Mouse (Mus musculus): ENCODE measurements around the gene Gp9. TPM values are rescaled to one million over a fixed set of nuclear protein-coding genes. Genes with fewer than 3 reads are reported as not detected.

Gene Gp9
- 3.3 and 3.4 TPM in 2 replicates for polyA plus RNA-seq (2015; fragmentation: Nextera tagmentation; extraction: Ambion mirVana)

DNA sequence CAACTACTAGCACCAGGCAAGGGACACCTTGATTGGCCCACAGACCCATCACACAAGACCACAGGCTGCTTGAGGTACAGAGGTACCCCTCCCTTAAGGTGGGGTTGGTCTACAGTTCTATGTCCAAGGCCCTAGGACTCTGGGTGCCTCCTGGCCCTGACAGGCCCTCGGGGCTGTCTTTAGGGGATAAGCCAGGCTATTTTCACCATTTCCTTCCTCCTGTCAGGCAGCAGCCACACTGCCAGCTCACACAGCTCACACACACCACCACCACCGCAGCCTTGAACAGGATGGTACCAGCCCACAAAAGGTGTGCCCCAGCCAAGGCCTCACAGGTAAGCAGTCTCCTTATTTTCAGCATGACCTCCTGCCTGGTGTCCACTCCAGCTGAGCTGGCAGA lies at the start of gene Gp9:
Gp9 (plus strand) TSS at position 231 of the 400 bp plus-strand sequence.
- no peaks in the 10 kb centered on the region for H3K27me3 ChIP-seq (ENCODE audit: control insufficient read depth, insufficient read depth, low read length)
- 53% methylated on average over 2 of the region's 2 CpGs for WGBS

DNA sequence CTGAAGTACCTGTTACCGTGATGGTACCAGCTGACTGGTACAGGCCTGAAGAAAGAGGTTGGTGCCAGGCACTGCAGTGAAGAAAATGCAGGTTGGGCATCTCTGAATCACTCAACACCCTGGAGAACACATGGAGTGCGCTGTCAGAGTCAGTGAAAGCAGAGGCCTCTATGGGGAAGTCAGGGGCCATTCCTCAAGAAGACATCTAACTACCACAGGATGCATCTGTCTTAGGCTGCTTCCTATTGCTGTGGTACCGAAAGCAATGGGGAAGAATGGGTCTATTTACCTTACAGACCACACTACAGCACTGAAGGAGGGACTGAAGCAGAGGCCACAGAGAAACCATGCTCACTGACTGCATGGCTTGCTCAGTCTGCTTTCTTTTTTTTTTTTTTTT lies 49.8 kb upstream of the Gp9 start:
- Histone ChIP-seq H3K4me3 (ENCODE audit: low read length) (no peak overlapping the region), H3K36me3 (ENCODE audit: control insufficient read depth, insufficient read depth) (no peaks in the 10 kb centered on the region), H3K4me2 (ENCODE audit: low read depth, low read length) (no peak overlapping the region), H3K9me3 (replicated peaks; ENCODE audit: control insufficient read depth, low read length) (no peaks in the 10 kb centered on the region), H3K27me3 (ENCODE audit: control insufficient read depth, insufficient read depth, low read length) (peaks cover 40% of the 10 kb centered on the region), H3K27ac (ENCODE audit: low read length) (no peak overlapping the region), H3K4me1 (ENCODE audit: control insufficient read depth, insufficient read depth, low read length) (peaks cover 11% of the 10 kb centered on the region), H3K9ac (ENCODE audit: low read length) (no peak overlapping the region)
- ATAC-seq (replicated peaks; ENCODE audit: extremely low read depth, insufficient read depth, low FRiP score), result no peak
- 35% methylated on average over 3 of the region's 3 CpGs for WGBS

More for the DNA sequence above, at the start of gene Gp9:
- H3K36me3 ChIP-seq (ENCODE audit: control insufficient read depth, insufficient read depth), result no peaks in the 10 kb centered on the region
- H3K27ac ChIP-seq (ENCODE audit: low read length), result peak within 1 kb of the TSS; percentile 18; the same call in 1 of the 2 replicates
- no peak within 1 kb of the TSS for H3K4me3 ChIP-seq (ENCODE audit: low read length)
- peaks cover 11% of the 10 kb centered on the region for H3K4me1 ChIP-seq (ENCODE audit: control insufficient read depth, insufficient read depth, low read length)
- H3K9me3 ChIP-seq (replicated peaks; ENCODE audit: control insufficient read depth, low read length), result no peaks in the 10 kb centered on the region
- H3K9ac ChIP-seq (ENCODE audit: low read length), result no peak within 1 kb of the TSS
- H3K4me2 ChIP-seq (ENCODE audit: low read depth, low read length), result no peak within 1 kb of the TSS
- ATAC-seq (replicated peaks; ENCODE audit: extremely low read depth, insufficient read depth, low FRiP score), result no peak

DNA sequence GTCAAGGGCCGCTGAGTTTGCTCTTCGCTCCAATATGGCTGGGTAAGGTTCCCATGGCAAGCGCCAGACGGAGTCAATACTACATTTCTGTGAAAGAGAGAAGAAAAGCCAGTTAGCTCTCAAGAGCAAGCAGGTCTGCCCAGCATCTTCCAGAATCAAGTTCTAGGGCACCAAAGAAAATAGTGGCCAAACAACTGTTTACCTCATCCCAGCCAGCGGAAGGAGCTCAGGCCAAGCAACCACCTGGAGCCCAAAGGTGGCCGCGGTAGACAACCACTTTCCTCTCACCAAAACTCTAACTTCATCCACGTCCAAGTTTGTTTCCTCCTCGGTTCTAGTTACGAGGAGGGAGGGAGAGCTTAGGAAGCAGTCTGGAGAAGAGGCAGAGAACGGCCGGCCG lies 47.7 kb upstream of the Gp9 start:
- peaks cover 22% of the 10 kb centered on the region for H3K4me1 ChIP-seq (ENCODE audit: control insufficient read depth, insufficient read depth, low read length)
- H3K4me2 ChIP-seq (ENCODE audit: low read depth, low read length), result peak overlapping the region; percentile 85
- ATAC-seq (replicated peaks; ENCODE audit: extremely low read depth, insufficient read depth, low FRiP score), result no peak
- H3K4me3 ChIP-seq (ENCODE audit: low read length), result peak overlapping the region; percentile 65
- no peak overlapping the region for H3K27ac ChIP-seq (ENCODE audit: low read length)
- no peaks in the 10 kb centered on the region for H3K9me3 ChIP-seq (replicated peaks; ENCODE audit: control insufficient read depth, low read length)
- 19% methylated on average over 13 of the region's 13 CpGs for WGBS
- H3K27me3 ChIP-seq (ENCODE audit: control insufficient read depth, insufficient read depth, low read length), result peaks cover 43% of the 10 kb centered on the region
- no peaks in the 10 kb centered on the region for H3K36me3 ChIP-seq (ENCODE audit: control insufficient read depth, insufficient read depth)
- H3K9ac ChIP-seq (ENCODE audit: low read length), result no peak overlapping the region

DNA sequence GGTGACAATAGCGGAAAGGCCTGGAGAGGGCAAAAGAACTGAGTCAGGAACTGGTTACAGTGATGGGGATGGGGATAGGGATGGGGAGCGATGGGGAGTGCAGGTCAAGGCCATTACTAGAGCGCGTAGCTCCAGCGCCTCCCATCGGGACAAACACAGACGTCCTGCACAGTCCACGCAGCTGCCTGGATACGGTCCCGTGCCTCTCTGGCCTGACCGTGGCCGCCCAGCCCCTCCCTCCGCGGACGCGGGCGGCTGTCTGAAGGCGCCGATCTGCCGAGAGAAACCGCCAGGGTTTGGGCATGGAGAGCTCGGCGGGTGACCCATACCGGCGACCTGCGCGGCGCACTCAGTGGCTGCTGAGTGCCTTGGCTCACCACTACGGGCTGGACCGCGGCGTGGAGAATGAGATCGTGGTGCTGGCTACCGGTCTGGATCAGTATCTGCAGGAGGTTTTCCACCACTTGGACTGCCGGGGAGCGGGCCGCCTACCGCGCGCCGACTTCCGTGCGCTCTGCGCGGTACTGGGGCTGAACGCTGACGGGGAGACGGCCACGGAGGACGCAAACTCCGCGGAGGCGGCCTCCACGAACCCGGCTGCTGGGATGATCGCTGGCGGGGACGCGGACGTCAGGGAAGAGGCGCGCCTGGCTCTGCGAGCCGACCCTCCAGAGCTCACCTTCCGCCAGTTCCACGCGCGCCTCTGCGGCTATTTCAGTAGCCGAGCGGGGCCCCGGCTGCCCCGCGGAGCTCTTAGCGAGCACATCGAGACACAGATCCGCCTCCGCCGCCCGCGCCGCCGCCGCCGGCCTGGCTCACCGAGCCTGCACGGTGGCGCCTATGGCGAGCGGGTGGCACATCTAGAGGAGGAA lies 47.0 kb upstream of the Gp9 start, which contains the start of gene Efcc1:
Efcc1 (plus strand) TSS at position 279 of the 872 bp plus-strand sequence.
- Histone ChIP-seq H3K9me3 (replicated peaks; ENCODE audit: control insufficient read depth, low read length) (no peaks in the 10 kb centered on the region), H3K36me3 (ENCODE audit: control insufficient read depth, insufficient read depth) (no peaks in the 10 kb centered on the region), H3K4me2 (ENCODE audit: low read depth, low read length) (peak within 1 kb of the TSS; percentile 85), H3K4me1 (ENCODE audit: control insufficient read depth, insufficient read depth, low read length) (peaks cover 22% of the 10 kb centered on the region), H3K9ac (ENCODE audit: low read length) (peak within 1 kb of the TSS; percentile 64), H3K4me3 (ENCODE audit: low read length) (peak within 1 kb of the TSS; percentile 65), H3K27ac (ENCODE audit: low read length) (no peak within 1 kb of the TSS), H3K27me3 (ENCODE audit: control insufficient read depth, insufficient read depth, low read length) (peaks cover 43% of the 10 kb centered on the region)
- under 1% methylated on average over 90 of the region's 90 CpGs for WGBS
- ATAC-seq (replicated peaks; ENCODE audit: extremely low read depth, insufficient read depth, low FRiP score), result peak; percentile 61

DNA sequence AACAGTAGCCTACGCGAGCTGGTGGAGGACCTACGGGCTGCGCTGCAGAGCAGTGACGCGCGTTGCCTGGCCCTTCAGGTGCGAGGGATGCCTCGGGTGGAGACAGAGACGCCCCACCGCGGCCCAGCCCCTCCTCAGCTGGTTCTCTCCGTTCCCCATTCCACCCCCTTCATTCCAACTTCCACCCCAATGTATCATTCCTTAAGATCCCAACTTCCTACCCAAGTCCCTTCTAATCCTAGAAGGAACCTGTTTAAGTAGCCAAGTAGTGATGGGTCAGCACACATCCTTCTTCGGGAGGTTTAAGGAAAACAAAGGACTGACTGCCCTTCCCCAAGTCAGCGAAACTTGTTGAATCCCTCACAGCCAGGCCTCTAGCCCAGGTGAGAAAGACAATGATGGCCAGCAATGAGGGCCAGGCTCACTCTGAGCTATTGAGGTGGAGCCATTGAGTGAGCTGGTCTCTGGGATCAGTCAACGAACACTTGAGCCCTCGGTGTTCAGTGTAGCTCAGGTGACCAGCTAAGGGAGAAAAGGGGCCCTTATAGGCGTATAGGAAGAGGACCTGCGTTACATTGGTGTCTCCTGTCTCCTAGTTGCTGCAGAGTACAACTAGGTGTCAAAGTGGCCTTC lies 46.3 kb upstream of the Gp9 start:
- H3K9me3 ChIP-seq (replicated peaks; ENCODE audit: control insufficient read depth, low read length), result no peaks in the 10 kb centered on the region
- 4% methylated on average over 19 of the region's 19 CpGs for WGBS
- peak overlapping the region; percentile 85 for H3K4me2 ChIP-seq (ENCODE audit: low read depth, low read length)
- H3K27ac ChIP-seq (ENCODE audit: low read length), result no peak overlapping the region
- no peak for ATAC-seq (replicated peaks; ENCODE audit: extremely low read depth, insufficient read depth, low FRiP score)
- H3K36me3 ChIP-seq (ENCODE audit: control insufficient read depth, insufficient read depth), result no peaks in the 10 kb centered on the region
- H3K27me3 ChIP-seq (ENCODE audit: control insufficient read depth, insufficient read depth, low read length), result peaks cover 43% of the 10 kb centered on the region
- H3K4me3 ChIP-seq (ENCODE audit: low read length), result peak overlapping the region; percentile 65
- H3K4me1 ChIP-seq (ENCODE audit: control insufficient read depth, insufficient read depth, low read length), result peaks cover 22% of the 10 kb centered on the region
- H3K9ac ChIP-seq (ENCODE audit: low read length), result peak overlapping the region; percentile 64

DNA sequence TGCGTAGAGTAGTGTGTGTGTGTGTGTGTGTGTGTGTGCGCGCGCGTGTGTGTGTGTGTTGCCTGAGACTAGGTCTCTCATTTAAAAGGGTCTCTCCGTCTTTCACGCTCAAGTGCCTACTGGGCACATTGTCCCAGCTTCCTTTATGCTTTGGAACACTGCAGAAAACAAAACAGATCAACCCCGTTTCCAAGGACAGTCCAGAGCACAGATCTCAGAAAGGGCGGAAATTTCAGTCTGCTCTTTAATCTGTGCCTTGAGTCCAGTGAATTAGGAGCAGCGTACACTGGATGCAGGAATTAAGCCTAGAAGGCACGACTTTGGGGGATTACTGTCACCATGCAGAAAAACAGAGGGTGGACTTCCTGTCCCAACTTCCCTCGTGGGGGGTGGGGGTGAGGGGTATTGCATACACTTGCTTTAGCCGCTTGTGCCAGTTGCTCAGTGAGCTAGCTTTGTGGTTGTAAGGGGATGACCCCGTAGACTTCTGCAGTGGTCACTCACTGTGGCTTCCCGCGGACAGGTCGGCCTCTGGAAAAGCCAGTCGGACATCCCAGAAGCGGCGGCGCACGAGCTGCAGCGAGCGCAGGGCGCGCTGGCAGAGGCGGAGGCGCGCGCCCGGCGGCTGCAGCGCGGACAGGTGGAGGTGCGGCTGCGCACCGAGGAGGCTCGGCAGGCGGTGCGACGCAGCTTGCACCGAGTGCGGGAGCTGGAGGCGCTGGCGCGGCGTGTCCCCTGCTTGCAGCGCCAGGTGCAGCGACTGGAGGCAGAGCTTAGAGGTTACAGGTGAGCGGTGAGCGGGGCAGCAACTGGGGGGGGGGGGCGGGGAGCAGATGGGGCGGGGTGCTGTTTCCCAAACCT lies 45.5 kb upstream of the Gp9 start:
- Histone ChIP-seq H3K4me2 (ENCODE audit: low read depth, low read length) (peak overlapping the region; percentile 69), H3K27ac (ENCODE audit: low read length) (no peak overlapping the region), H3K36me3 (ENCODE audit: control insufficient read depth, insufficient read depth) (no peaks in the 10 kb centered on the region), H3K4me1 (ENCODE audit: control insufficient read depth, insufficient read depth, low read length) (peaks cover 22% of the 10 kb centered on the region), H3K27me3 (ENCODE audit: control insufficient read depth, insufficient read depth, low read length) (peaks cover 43% of the 10 kb centered on the region), H3K9me3 (replicated peaks; ENCODE audit: control insufficient read depth, low read length) (no peaks in the 10 kb centered on the region), H3K9ac (ENCODE audit: low read length) (no peak overlapping the region), H3K4me3 (ENCODE audit: low read length) (peak overlapping the region; percentile 47)
- WGBS, result 4% methylated on average over 51 of the region's 53 CpGs
- ATAC-seq (replicated peaks; ENCODE audit: extremely low read depth, insufficient read depth, low FRiP score), result no peak

DNA sequence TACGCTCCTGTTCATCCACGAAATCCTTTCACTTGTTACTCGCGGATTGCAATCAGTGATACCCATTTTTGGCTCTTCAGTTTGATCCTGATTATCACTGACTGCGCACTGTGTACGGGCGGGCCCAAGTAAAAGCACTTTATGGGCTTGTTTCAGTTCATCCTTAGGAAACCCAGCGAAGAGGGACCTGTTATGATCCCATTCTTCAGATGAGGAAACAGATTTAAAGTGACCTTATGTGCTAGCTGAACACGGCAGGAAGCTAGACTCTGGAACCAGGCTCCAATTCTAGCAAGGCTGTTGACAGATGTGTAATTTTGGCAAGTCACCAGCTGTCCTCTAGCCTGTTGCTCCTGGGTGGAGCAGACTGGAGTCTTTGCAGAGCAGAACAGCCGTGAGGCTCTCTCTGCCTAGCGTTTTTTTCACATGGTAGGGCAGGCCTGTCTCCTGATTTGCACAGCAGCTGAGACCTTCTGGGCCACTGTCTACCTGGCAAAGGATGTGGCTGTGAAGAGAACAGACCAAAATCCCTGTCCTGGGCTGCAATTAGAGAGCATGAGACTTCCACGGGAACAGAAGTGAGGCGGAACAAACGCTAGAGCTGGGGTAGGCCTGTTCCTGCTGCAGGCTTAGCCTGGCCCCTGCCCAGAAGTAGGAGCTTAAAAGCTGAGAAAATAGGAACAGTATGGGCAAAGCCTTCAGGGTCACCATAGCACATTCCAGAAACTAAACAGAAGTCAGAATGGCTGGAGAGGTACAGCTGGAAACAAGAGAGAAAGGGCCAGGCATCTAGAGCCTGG lies 44.5 kb upstream of the Gp9 start:
- Histone ChIP-seq H3K36me3 (ENCODE audit: control insufficient read depth, insufficient read depth) (no peaks in the 10 kb centered on the region), H3K4me2 (ENCODE audit: low read depth, low read length) (peak overlapping the region; percentile 69), H3K4me1 (ENCODE audit: control insufficient read depth, insufficient read depth, low read length) (peaks cover 22% of the 10 kb centered on the region), H3K27me3 (ENCODE audit: control insufficient read depth, insufficient read depth, low read length) (peaks cover 43% of the 10 kb centered on the region), H3K27ac (ENCODE audit: low read length) (0 out of 2 replicates have a peak overlapping the region, but pooled peaks have one; percentile 43), H3K9me3 (replicated peaks; ENCODE audit: control insufficient read depth, low read length) (no peaks in the 10 kb centered on the region), H3K4me3 (ENCODE audit: low read length) (peak overlapping the region; percentile 47), H3K9ac (ENCODE audit: low read length) (no peak overlapping the region)
- WGBS, result 27% methylated on average over 14 of the region's 14 CpGs
- ATAC-seq (replicated peaks; ENCODE audit: extremely low read depth, insufficient read depth, low FRiP score), result peak; percentile 70

DNA sequence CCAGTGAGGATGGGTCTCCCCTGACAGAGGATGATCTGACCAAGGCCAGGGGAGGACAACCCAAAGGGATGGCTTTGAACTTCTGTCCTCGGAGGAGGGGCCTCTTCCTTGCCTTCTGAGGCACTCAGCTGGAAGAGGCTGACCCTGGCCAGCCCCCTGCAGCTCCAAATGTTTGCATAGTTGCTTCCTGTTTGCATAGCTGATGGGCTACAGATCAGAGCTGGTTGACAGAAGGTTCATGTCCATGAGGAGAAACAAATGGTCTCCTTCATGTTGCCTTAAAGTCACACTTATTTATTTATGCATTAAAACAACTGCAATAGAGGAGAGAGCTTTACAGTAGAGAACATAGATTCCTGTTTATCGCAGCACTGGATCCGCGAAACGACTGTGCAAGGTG lies 43.7 kb upstream of the Gp9 start:
- H3K4me2 ChIP-seq (ENCODE audit: low read depth, low read length), result no peak overlapping the region
- 65% methylated on average over 5 of the region's 5 CpGs for WGBS
- no peaks in the 10 kb centered on the region for H3K9me3 ChIP-seq (replicated peaks; ENCODE audit: control insufficient read depth, low read length)
- H3K27me3 ChIP-seq (ENCODE audit: control insufficient read depth, insufficient read depth, low read length), result peaks cover 40% of the 10 kb centered on the region
- no peak overlapping the region for H3K4me3 ChIP-seq (ENCODE audit: low read length)
- no peak overlapping the region for H3K9ac ChIP-seq (ENCODE audit: low read length)
- H3K36me3 ChIP-seq (ENCODE audit: control insufficient read depth, insufficient read depth), result no peaks in the 10 kb centered on the region
- H3K27ac ChIP-seq (ENCODE audit: low read length), result no peak overlapping the region
- peaks cover 22% of the 10 kb centered on the region for H3K4me1 ChIP-seq (ENCODE audit: control insufficient read depth, insufficient read depth, low read length)
- ATAC-seq (replicated peaks; ENCODE audit: extremely low read depth, insufficient read depth, low FRiP score), result no peak

All from heart, embryonic 16.5 days (tissue).